Mouse (Mus musculus): ENCODE measurements around the gene Ifitm3.

DNA sequence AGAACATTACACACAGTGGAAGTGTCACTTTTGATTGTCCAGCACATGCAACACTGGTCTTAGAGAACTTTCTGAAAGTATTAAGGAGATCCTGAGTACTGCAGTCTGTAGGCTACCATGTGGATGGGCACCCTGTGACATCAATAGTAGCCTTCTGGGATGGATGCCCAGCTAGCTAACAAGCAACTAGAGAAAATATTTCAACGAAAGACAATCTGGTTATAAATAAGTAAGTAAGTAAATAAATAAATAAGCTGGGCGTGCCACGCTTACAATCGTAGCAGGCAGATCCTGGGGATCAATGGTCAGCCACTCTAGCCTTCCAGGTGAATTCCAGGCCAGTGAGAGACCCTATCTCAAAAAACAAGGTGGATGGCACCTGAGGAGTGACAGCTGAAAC is 41.4 kb upstream of the Ifitm3 start:
- no peak for TF ChIP-seq ZNF384 (IDR thresholded peaks at IDR 0.05; ENCODE audit: low read depth, low read length)
- TF ChIP-seq CHD2 (IDR thresholded peaks at IDR 0.05; ENCODE audit: low read depth, low read length), result no peak
- no peak for TF ChIP-seq MAFK (IDR thresholded peaks at IDR 0.05; ENCODE audit: insufficient read depth, low read depth, low read length)
- no peak for TF ChIP-seq HCFC1 (IDR thresholded peaks at IDR 0.05; ENCODE audit: borderline replicate concordance, insufficient read depth, low read length)

All from ES-E14 (cell line).